Mouse (Mus musculus) stomach, postnatal 0 days (tissue): ENCODE measurements around the gene Atp13a2.

Experiments
- CTCF ChIP-seq: IDR thresholded peaks from 2 replicates; pipeline ENCODE4 v1.5.1; 2016; ENCODE audit warnings: antibody characterized with exemption, low read depth, mild to moderate bottlenecking, moderate library complexity
- EP300 ChIP-seq: optimal IDR thresholded peaks from 2 replicates; pipeline ENCODE3; 2016; ENCODE audit warnings: antibody characterized with exemption

- TF ChIP-seq CTCF, result no peak
- TF ChIP-seq EP300, result no peak
Observed at GRCm38 (mm10) chr4:140992215-140992614, 5.5 kb downstream of the Atp13a2 start.
